Mouse (Mus musculus) embryonic fibroblast, embryonic 13.5 days (primary cell): ENCODE measurements around the gene Cutc.

ENCODE experiments used
- CTCF ChIP-seq: IDR thresholded peaks from 2 replicates; pipeline ENCODE4 v1.5.1; 2011; ENCODE audit warnings: mild to moderate bottlenecking, control low read depth, low read length, moderate library complexity, borderline replicate concordance; ENCODE audit not compliant: insufficient read depth
- POLR2A ChIP-seq: IDR thresholded peaks from 2 replicates; pipeline ENCODE4 v1.6.1; 2011; ENCODE audit warnings: low read depth, mild to moderate bottlenecking, control low read depth, low read length, moderate library complexity

DNA sequence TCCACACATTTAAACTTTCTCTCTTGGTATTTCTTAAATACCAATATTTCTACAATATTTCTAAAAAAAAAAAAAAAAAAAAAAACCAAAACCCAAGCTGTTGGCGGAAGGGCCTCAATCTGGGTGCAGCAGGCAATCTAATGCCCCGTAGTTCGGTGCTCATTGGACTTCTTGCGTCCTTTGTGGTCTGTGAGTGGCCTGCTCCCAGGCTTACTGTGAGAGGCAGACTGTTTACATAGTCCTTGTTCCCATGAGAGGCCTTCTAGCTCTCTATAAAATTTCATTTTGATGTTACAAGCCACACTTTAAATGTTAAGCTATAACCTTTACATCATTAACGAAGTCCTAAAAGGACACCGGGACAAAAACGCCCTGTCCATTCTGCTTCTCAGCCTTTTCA lies 44.6 kb upstream of the Cutc start:
- TF ChIP-seq POLR2A (no peak), CTCF (no peak)
